Mouse (Mus musculus) WW6 (cell line): ENCODE measurements around the gene Dgke.
"Not testable (repeated sequence)": the region's sequence is repeated elsewhere in the genome, so short reads cannot be mapped to it uniquely, and the experiment has no call there.

Source experiments
- DNase-seq: peaks from one replicate; pipeline ENCODE4 v3.0.0-alpha.2; 2013; ENCODE audit warnings: low read depth, low spot score

Dgke gene

DNA sequence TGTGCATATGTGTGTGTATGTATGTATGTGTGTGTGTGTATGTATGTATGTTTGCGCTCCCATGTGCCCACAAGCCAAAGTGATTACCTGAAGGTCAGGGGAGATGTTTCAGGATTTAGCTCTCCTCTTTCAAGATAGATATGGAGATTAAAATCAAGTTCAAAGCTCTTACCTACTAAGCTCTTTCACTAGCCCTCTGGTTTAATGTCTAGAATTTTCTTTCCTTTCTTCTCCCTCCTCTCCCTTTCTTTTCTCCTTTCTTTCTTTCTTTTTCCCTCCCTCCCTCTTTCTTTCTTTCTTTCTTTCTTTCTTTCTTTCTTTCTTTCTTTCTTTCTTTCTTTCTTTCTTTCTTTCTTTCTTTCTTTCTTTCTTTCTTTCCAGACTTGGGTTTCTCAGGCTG lies at the start of gene Dgke:
TSS of gene Dgke (minus strand) at position 101 of the 400 bp plus-strand sequence.
- DNase-seq: no peak

DNA sequence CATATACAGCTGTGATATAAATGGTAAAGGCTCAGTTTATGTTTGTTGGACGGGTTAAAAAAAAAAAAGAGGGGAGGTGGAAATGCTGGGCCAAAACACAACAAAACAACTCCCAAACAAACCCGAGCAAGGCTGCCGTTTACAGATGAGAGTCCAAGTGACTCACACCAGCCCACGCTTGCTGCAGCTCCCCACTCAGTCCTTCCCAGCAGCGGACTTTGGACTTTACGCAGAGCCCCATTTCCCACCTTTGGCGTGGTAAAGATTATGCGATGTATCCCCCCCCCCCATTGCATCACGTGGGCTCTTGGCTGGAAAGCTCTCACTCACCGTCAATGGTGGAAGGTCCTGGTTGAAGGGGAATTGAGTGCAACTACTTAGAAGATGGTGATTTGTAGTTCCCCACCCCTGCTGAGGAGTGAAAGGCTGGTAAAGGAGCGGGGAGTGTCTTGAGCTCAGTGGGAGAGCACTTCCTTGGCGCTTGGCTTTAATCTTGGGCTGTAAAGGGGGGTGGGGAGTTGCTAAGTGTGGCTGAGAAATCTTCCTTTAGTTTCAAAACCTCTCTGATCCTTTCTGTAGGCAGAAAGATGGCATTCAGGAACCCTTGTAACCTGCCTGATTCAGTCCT lies 40.6 kb upstream of the Dgke start:
- DNase-seq: no peak

DNA sequence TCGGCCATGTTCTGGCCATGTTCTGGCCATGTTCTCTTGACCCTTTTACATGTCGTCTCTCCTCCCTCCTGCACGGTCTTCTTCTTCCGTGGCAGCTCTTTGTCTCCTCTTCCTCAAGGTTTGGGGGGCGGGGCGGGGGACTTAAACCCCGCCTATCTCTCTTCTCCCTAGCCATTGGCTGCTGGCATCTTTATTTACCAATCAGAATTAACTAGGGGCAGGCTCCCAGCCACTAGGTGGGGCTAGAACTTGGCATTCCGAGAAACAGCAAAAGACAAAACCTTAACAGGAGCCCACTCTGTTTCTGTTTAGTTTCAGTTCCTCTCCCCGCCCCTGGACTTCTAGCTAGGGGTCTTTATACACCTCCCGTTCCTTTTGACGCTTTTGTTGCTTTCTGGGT lies 39.2 kb upstream of the Dgke start:
- peak; percentile 61 for DNase-seq

DNA sequence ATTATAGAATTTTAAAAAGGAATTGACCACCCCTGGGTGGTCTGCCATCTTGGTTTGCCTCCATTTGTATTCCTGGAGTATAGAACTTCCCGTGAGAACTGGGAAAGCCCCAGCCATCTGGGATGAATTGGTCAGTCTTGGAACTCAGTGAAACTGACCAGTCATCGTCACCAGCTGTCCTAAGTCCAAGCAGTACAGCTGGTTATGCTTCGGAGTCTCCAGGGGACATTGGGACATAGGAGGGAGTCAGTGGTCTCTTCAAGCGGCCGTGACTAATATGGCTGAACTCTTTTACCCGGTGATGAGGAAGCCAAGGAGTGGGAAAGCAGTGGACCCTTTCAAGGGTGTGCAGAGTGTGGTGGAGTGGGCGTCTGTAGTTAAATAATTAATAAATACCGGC lies 38.6 kb upstream of the Dgke start:
- DNase-seq: no peak

DNA sequence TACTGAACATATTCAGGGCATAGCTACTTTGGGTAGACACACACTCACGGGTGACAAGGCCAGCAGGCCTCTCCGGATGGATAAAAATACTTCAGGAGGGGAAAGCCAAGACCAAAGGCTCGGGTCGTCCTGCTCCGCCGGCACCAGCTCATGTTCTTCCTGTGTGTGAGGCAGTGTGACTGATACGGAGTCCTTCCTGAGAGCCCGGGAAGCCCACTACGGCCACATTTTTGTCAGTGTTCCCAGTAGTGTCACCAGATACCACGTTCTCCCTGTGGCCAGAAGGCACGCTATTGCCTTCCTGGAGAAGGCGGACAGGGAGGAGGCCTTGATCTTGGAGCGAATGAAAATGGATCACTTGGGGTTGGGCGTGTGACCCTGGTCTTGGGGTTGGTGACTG lies 36.5 kb upstream of the Dgke start:
- DNase-seq: no peak

DNA sequence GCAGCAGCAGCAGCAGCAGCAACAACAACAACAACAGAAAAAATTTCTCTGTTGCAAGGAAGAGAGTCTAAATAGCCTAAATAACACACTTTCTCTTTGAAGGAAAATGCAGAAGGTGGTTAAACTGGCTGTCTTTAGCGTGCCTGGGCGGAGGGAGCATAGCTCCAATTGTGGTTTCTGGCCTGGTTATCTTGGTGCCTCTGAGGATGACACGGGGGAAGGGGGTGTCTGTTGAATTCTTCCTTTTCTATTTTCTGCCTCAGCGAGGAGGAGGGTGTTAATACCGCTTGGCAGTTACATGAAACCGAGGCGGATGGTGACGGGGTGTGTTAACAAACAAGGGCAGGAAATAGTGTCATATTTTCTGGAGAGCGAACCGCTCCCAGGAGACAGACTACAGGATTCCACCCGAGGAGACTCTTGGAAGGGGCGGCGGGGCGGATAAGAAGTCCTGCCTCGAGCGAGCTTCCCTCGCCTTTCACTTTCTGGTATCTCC lies 34.2 kb upstream of the Dgke start:
- no peak for DNase-seq

DNA sequence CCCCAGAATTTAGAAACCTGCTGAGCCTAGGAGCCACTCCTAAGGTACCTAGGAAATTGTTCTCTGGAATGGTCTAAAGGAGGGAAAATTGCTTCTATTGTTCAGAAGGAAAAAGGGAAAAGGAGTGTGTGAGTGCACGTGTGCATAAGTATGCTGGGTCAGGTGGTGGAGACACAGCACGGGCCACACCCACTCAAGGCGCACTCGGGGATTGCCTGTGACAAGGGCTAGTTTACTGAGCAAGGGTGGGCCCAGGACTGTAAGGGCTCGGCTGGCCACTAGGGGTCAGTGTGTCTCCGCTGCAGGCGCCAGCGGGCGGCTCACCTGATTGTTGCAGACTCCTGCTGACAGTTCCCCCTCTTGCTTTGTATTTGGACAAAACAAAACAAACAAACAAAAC lies 33.8 kb upstream of the Dgke start:
- DNase-seq: peak; percentile 88

DNA sequence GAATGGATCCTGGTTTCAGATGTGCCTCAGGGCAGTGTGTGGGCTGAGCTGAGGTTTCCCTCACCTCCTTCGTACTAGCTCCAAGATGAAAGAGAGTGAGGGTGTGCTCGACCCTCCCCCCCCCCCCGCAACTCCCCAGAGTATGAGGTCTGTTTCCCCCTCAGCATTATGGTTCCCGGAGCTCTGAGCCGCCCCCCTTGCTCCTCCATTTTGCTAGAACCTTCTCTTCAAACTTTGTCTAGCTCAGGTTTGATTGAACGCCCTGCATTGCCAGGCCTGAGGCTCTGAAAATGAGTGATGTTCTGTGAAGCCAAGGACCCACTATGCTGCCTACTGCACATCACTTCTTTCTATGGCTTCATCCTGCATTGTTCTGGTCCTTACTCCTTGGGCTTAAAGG lies 32.3 kb upstream of the Dgke start:
- no peak for DNase-seq

DNA sequence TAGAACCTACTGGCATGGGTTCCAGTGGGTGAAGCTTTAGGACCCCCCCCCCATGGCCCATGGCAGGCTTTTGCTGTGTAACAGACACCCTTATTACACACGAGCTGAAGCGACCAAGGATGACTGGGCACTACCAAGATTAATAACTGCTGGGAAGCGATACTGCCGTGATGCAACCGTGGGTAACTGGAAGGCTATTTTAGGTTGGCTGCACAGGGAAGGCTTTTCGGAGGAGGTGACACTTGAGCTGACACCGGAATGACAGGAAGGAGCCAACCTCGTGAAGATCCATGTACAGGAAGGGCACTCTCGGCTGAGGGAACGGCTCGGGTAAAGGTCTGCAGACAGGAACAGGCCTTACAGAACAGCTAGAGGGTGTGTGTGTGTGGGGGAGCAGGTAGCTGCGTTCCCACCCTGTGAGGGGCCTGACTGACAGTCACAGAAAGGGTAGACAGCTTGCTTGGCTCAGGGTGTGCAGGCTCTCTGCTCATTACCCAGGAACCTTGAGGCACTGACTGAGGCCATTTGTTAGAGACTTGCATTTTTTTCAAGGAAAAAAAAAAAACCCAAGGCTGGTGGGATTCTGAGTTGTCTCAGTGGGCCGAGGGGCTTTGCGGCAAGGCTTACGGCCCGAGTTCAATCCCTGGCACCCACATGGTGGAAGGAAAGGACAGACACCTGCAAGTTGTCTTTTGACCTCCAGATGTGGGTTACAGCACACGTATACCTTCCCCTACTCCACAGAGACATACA lies 31.6 kb upstream of the Dgke start:
- DNase-seq: no peak

DNA sequence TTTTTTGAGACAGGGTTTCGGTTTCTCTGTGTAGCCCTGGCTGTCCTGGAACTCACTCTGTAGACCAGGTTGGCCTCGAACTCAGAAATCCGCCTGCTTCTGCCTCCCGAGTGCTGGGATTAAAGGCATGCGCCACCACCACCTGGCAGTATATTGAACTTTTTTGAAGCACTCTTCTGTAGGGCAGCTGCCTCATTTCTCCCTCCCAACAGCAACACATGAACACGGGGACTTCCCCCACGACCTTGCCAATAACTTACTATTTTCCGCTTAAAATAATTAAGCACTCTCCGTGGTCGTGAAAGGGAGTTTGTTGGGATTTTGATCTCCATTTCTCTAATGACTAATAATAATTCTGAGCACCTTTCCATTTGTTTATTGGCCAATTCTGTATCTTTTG lies 30.6 kb upstream of the Dgke start:
- DNase-seq: not testable (repeated sequence)

DNA sequence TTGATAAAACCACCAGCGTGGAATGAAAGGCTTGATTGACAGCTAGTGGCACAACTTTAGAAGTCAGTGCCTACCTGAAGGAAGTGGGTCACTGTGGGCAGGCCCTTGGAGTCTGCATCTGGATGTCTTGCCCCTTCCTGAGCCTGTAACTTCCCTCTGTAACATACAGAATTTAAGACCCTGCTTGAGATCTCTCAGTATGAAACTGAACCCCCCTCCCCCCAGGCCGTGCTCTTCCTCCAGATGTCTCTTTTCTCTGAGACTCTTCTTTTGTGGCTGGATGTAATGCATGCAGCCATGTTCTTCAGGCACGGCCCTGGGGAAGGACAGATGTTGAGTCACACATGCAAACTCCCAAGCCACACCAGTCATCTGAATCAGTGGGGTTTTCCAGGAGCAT lies 28.7 kb upstream of the Dgke start:
- DNase-seq: no peak

DNA sequence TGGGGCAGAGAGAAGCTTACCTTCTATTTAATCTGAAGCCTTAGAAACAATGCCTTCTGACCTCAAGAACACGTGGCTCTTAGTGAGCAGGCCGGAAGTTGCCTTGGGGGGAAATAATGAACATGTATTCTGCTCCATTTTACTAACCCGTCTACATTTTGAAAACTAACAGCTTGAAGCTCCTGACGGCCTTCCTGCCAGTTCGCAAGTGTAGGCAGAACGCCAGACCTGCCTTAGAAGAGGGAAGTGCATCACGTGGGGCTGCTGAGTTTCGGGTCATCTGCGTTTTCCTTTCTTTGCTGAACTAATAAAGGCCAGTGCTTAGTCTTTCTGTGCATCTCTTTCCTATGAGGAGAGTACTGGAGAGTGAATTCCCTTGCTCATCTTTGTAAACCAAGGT lies 26.1 kb upstream of the Dgke start:
- DNase-seq: no peak

DNA sequence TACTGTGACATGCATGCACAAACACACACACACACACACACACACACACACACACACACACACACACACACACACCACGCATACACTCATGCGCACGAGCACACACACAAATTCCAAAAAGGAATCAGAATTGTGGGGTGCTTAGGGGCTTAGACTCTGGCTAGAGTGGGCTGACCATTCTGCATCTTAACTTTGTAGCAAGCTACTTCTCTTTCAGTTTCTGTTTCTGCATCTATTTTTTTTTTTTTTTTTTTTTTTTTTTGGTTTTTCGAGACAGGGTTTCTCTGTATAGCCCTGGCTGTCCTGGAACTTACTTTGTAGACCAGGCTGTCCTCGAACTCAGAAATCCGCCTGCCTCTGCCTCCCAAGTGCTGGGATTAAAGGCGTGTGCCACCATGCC lies 23.7 kb upstream of the Dgke start:
- not testable (repeated sequence) for DNase-seq

DNA sequence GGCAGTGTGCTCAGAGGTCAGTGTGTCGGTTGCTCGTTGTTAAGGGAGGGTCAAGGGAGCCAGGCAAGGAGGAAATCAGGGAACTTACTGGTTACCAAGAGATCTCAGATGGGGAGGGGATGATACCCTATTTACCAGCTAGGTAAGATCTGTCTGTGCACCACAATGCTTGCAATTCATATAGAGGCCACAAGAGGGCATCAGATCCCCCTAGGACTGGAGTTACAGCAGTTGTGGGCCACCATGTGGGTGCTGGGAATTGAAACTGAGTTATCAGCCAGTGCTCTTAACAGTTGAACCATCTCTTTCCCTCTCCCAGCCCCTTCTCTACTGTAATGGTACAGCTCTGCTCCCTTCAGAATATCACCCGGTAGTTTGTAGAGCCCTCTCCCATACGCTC lies 22.1 kb upstream of the Dgke start:
- DNase-seq: no peak

DNA sequence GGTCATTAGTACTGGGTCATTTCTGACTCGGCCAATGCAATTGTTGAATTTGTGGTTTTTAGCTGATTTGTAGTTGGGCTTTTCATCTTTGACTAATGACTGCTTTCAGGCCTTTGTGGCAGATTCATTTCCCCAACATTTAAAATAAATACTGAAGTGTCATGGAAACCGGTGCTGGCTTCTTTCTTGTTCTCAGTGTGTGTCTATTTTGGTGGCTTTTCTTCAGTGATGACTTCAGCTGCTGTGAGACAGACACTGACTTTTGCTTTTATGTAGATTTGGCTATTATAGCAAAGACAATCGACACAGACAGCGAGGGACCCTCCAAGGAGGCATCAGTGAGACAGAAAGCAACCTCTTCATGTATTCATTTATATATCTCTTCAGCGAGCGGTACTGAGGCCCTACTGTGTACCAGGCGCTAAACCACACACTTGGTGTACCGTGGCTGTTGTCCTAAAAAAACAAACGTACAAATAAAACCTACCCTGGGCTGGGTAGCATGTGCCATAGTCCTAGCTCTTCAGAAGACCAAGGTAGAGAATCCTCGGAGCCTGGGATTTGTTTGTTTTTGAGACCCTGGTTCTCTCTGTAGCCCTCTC lies 19.7 kb upstream of the Dgke start:
- no peak for DNase-seq

DNA sequence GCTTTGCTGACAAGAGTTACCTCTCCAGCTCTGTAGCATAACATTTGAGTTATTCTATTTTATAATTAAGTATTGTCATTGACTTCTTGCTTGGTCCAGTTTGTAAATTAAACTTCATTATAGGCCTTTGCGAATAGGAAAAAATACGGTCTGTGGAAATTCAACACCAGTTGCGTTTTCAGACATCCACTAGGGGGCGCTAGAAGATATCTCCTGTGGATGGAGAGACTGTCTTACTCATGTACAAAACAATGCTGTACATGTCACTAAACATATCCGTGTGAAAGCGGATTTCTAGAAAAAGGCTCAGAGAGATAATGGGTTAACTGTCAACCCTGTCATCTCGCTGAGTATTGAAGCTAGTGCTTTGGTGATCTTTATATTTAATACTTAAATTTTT lies 18.0 kb upstream of the Dgke start:
- no peak for DNase-seq

DNA sequence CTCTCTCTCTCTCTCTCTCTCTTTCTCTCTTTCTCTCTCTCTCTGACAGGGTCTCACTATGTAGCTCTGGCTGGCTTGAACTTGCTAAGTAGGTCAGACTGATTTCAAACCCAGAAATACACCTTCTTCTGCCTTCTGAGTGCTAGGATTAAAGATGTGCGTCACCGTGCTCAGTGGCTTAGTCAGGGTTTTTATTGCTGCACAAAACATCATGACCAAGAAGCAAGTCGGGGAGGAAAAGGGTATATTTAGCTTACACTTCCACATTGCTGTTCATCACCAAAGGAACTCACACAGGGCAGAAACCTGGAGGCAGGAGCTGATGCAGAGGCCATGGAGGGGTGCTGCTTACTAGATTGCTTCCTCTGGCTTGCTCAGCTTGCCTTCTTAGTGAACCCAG lies 16.0 kb upstream of the Dgke start:
- not testable (repeated sequence) for DNase-seq

DNA sequence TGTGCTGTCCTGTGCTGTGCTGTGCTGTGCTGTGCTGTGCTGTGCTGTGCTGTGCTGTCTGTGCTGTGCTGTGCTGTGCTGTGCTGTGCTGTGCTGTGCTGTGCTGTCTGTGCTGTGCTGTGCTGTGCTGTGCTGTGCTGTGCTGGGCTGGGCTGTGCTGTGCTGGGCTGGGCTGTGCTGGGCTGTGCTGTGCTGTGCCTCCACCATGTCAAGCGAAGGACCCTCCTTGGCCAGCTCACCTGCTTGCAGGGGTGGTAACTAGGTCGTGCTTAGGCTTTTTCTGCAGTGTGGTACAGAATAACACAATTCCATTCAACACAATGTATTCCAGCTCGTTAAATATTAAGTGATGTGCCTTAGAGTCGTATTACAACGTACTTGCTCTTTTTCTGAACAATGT lies 15.3 kb upstream of the Dgke start:
- DNase-seq: not testable (repeated sequence)

DNA sequence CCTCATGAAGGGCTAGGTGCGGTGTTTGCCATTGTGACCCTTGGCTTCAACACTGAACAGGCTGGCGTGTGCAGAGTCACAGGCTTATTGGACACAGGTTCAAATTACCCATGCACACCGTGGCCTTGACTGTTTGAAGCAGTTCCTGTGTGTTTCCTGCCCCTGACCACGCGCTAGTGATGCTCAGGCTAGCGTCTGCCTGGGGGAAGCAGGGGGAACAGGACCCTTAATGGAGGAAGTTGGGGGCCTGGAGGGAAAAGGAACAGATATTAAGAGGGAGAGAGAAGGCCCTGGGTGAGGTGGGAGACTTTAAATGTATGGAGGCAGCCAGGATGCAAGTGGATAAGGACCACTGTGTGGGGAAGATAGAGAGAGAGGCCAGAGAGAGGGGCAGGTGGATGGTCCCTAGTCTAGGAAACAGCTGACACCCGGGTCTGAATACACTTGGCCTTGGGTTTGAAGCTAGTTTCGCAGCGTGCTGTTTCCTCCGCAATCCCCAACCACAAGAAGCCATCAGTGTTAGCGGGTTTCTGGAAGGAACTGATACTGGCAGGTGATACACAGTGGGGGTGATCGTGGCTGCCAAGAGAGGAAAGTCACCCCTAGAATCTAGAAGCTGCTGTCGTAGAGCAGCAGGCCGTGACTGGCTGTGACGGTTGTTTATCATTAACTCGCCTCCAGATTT lies 12.5 kb upstream of the Dgke start:
- DNase-seq: no peak

DNA sequence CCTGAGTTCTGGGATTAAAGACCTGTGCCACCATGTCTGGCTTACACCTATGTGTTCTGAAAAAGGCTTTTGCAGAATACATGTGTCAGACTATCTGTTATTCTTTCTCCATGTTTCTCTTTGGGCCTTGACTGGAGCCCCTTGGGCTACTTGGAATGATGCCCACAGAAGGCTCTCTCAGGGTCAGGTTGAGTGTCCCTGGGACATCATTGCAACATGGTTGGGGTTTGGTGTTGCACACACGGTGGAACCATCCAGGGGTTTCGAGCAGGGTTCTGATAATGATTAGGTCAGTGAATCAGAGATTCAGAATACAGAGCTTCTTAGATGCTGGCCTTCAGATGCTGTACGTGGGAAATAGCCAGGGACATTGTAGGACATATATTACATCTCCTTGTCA lies 11.7 kb upstream of the Dgke start:
- no peak for DNase-seq

DNA sequence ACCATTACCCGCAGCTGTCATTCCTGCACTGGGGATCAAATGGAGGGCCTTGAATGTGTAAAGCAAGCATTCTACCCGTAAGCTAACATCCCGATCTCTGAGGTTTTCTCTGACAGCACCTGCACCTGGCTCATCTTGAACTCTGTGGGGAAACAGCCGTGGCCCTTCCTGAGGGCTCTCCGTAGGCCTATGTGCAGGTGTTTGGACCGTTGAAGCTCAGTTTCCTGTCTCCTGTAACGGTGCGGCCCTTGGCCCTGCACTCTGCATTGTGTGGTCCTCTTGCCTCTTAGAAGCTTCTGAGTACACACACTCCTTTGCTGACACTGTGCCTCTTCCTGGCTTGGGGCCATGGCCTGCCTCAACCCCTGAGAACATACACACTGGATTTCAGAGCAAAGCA lies 11.0 kb upstream of the Dgke start:
- DNase-seq: no peak

DNA sequence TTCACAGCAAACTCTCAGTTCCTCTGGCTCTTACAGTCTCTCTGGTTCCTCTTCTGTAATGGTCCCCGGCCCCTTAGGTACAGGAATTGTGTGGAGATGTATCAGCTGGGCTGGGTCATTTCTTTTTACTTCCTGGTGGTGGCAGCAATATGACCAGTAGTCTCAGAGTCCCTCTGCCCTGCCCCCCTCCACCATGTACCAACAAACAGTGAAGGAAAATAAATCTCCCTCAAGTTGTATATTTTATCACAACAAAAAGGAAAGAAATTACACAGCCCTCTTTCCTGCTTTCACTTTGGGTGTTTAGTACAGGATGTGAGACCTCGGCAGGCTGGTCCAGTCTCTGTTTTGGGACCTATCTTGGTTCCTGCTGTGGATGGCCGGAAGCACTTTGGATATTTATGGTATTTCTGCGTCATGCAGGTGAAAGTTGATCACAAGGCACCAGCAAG lies 9.7 kb upstream of the Dgke start:
- no peak for DNase-seq
